Mouse (Mus musculus) urinary bladder, postnatal 25 days (tissue): ENCODE measurements around the gene Pfkm.

ENCODE experiments used
- DNase-seq: peaks from one replicate; pipeline ENCODE4 v3.0.0; 2022; ENCODE audit warnings: low spot score

Pfkm gene

DNA sequence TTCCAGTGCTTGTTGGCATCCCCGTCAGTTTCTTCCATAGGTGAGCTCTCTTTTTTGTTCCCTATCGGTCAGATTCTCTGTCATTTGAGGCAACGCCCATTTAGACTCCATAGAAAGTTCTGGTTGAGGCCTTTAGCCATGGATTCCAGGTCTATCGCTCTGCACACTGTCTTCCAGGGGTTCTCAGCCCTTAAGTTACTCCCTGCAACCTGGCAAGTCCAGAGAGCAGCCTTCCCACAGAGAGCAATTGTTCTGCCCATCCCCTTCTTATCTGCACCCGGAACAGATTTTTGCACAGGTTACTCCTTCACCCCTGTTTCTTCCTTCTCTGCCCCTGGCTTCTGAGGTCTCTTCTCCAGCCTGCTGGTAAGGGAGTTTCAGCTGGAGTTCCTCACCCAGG lies 79.7 kb downstream of the Pfkm start:
- no peak for DNase-seq

DNA sequence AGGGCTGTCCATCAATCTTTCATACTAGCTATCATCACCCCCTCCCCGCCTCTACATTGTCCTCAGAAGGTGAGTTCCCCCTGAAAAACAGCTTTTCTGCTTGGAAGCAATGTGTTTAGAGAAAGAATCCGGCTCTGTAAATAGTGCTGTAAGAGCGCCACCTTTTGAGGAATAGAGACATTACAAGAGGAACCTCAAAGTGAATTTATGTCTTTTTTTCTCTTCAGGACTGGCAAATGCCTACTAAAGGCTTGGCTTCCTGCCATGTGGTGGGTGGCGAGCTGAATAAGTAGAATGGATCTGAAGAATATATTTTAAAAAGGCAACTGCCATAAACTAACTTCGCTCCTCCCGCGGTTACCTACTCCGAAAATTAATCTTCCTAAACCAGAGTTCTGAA lies 81.4 kb downstream of the Pfkm start:
- no peak for DNase-seq

DNA sequence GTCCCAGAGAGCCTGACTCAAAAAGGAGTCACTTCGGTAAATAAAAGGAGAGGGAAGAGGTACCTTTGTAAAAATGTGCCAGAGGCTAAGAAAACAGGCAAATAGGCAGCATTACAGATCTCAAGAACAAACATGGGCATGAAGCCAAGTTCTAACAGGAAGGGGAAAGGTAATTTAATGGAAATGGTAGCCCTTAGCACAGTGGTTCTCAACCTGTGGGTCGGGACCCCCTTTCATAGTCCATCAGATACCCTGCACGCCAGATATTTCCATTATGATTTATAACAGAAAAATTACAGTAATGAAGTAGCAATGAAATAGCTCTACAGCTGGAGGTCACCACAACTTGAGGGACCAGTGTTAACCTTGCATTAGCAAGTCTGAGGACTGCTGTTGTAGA lies 84.9 kb downstream of the Pfkm start:
- no peak for DNase-seq

DNA sequence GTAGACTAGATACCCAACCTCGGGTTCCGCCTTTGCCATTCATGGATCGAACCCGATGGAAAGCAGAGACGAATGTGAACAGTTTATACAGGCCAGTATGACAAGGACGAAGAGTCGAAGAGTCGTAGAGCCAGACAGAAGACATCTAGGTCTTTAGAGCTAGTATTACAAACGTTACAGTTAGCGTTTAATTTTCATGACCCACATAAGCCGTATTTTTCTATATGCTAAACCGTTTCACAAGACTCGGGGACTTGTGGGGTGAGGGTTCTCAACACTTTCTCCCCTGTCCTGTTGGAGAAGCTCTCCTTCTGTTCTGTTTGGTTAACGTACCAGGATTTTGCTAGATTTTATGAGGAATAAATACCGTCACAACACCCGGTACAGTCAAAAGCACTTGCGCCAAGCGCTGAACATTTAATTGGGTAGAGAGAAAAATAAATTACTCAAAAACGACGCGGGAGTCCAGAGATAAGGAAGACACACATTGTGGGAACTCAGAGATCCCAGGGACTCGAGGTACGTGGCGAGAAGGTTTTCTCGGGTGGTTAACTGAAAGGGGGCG lies 88.3 kb downstream of the Pfkm start:
- DNase-seq = no peak

DNA sequence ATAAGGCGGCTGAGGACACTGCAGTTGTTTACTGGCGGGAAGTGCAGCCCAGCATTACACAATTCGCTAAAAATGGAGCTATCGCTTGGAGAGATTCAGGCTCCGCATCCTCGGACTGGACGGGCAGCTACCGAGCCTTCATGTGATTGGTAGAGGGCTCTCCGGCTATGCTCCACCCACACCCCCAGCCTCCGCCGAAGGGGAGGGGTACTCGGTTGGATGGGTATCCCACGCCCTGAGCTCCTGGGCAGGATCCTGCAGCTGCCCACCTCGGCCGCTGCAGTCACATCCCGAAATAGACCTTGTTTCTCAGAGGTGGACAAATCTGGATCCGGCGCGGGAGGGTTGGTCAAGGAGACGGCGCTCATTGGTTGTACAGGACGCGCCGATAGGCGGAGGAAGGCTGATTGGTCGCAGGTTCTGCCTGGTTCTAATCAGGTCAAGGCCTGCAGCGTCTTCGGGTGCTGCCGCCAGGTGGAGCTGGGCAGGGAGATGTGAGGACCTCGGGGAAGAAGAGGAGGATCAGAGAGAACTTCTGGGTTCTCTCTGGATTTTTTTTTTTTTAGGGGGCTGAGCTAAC lies 88.8 kb downstream of the Pfkm start:
- DNase-seq = peak; percentile 85
